Mouse (Mus musculus): ENCODE measurements around the gene Abt1.

Abt1 gene

DNA sequence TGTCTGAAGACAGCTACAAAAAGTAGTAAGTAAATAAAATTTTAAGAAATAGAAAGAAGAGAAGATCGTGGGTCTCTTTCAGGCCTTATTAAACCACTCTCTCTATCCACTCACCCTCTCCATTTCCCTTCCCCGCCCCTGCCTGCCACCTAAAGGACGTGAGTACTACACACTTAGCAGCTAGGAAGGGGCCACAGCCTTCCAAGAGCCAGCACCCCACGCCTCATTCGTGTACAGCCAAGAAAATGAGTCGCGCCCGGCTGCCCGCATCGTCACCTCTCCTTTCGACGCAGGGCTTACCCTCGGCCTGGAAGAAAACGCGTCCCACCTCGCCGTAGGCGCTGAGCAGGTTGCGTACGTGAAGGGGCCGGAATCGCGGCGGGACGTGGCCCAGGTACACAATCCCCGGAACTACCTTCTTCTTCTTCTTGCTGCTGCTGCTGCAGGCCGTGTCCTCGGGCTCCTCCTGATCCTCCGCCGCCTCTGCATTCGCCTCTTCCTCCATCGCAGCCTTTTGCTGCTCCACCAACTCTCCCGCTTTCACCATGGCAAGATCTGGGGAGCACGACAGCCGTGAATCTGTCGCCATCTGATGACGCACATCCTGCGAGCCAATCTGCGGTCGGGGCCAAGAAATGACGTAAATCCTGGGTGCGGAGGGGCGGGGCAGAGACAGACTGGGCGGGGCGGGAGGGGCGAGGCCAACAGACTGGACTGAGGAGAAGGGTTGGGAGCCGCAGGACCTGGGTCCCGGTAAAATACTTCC lies at the start of gene Abt1:
TSS of gene Abt1 (minus strand) at position 581 of the 766 bp plus-strand sequence.
- peak; percentile 96 for DNase-seq

DNA sequence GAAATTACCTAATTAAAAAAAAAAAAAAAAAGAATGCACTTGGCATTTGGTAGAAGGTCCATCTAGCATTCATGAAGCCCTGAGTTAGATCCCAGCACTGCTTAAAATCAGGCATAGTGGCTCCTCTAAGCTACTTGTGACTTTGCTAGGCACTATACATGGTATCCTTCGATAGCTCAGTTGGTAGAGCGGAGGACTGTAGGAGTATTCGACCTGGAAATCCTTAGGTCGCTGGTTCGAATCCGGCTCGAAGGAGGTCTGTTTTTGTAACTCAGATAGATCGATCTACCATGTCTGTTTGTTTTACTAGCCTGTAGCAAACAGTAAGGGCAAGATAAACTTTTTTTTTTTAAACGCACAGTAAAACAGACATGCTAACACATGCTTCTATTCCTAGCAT lies 43.2 kb upstream of the Abt1 start:
- peak; percentile 84 for DNase-seq

DNA sequence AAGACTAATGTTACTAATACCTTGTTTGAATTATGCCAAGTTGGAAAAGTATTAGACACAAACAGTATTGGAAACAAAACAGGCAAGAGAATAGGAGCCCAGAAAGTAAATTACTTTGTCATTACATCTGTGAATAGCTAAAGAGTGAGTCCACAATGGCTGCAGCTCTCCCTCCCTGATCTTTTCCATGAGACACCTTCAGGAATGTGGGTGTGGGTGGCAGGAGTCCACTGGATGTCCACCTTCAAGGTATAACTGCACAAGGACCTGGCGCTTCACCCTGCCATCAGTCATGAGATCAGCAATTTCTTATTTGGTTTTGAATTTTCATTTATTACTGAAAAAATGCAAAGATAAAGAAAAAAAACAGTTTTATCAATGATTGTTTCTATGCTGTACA lies 42.6 kb upstream of the Abt1 start:
- no peak for DNase-seq

DNA sequence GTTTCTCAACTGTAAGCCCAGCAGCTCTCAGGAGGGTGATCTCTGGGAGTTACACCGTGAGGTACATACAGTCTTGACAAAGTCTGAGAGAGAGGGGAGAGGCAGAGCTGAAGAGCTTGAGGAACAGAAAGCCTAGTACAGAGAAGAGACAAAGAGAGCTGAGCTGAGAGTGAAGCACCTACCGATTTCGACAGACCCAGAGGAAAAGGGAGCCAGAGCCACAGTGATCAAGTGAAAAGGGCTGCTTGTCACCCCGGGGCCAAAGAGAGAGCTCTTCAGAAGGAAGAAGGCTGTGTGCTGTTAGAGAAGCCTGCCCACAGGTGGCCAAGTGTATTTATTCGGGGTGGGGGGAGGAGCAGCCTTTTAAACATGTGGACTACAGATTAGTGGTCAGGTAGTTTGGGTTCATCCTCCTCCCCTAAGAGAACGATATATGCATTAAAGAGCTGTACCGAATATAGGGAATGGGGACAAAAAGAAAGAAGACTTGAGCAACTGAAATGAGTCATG lies 42.0 kb upstream of the Abt1 start, which contains the start of gene Btn1a1:
TSS of gene Btn1a1 (minus strand) at position 302 of the 510 bp plus-strand sequence.
- DNase-seq, result peak; percentile 59

DNA sequence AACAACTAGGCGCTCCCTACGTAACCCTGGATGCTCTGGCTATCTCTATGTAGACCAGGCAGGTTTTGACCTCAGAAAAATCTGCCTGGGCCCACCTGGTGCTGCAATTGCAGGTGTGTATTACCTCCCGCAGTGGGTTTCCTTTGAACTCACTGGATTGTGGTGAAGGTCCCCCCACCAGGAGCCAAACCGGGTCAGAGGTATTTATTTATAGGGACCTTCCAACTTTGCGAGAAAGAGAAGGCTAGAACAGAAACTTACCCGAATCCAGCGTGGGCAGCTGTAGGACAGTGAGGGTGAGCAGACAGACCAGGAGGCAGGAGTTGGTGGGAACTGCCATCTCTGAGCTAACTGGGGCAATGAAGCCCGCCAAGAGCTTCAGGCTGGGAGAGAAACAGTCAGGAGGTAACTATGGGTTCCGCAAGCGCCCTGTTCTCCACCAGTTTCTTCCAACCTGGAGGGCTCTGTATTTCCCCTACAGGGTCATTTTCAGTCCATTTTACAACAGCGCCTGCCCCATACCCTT lies 41.2 kb upstream of the Abt1 start:
- DNase-seq, result peak; percentile 43

DNA sequence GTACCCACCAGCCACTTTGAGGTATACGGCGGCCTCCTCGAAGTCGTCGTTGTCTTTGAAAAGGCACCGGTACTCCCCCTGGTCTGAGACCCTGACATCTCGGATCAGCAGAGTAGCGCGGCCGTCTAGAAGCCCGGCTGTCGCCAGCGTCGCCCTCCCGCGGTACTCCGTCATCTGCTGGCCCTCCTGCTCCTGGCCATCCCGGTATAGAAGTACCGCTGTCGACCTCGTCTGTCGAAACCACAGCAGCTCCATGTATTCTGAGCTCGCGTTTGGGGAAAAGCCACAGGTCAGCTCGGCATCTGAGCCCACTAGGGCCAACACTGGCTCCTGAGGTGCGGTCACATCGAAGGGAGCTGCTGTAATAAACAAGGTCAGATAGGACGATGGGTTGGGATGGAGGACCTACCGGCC lies 40.6 kb upstream of the Abt1 start:
- DNase-seq, result peak; percentile 66

DNA sequence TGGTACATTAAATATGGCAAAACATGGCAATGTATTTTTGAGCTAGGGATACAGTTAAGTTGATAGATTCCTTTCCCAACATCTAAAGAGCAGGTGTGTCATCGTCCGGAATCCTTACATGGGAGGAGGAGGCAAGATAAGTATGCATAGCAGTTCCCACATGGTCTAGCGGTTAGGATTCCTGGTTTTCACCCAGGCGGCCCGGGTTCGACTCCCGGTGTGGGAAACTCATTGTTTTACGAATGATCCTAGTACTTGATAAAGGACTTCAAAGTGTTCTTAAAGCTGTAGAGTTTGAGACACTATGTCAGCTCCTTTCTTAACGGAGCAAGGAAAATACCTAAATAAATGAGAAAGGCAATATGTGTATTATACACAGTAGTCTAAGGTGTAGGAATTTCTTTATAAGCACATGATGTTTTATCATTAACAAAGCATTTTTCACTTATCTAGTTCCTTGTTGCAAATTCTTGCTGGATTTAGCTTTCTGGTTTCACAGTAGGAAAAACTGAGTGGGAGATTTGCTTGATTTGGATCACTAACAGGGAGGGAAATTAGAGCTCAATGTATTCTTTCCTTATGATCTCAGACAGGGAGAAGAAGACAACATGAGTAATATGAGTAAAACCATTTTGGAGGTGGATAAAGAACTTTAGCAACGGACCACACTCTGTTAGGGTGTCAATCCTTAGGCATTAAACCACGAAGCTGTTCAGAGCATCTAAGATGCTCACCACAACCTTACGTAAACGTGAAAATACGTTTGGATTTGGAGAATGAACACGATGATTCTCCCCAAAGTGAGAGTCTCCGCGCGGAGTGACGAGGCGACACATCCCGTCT lies 39.9 kb upstream of the Abt1 start:
- DNase-seq, result peak; percentile 86

DNA sequence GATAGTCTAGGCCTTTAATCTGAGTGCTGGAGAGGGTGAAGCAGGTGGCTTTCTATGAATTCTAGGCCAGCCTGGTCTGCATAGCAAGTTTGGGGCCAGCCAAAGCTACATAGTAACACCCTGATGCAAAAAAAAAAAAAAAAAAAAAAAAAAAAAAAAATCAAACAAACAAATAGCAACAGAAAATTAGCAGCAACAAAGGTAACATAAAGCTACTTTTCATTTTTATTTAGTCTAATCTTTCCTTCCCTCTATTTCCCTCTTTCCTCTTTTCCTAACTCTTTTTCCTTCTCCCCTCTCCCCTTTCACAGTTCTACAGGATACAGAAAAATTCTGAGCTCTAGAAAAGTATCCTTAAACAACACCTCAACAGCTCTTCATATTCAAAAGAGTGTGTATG lies 39.0 kb upstream of the Abt1 start:
- DNase-seq, result no peak

DNA sequence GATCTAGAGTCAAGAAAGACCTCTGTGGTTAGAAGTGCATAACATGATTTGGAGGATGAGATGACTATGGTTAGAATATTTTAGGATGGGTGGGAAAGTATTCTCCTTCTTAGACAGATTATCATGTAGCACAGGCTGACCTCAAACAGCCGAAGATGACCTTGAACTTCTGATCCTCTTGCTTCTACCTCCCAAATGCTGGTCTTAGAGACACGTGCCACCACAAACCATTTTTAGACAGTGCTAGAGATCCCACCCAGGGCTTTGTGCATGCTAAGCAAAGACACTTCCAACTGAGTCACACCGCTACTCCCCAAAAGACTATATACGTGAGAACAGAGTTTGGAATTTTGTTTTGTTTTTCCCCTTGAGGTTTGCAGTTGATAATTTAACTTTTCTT lies 38.4 kb upstream of the Abt1 start:
- no peak for DNase-seq

DNA sequence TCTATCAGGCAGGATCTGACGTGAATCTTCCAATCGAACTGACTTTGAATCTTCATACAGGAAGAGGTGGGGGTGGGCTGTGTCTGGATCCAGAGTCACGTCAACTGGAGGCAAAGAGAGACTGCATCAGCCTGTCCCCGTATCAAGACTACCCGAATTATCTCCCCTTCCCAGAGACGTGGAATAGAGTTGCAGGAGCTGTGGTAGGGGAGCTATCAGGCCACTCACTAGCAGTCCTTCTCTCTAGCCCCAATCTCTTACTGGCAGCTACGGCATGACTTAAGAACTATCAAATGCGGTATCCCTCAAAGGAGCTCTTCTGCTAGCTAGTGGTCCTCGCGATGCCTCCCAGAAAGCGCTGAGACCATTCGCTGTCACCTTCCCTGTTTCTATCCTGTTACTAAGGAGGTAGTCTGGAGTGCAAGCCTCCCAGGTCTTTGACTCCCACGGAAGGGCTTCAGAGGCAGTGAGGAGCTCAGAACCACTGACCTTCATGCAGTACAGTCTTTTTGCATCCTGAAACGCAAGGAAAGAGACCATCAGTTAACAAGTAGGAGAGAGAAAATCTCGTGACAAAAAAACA lies 35.7 kb upstream of the Abt1 start:
- no peak for DNase-seq

DNA sequence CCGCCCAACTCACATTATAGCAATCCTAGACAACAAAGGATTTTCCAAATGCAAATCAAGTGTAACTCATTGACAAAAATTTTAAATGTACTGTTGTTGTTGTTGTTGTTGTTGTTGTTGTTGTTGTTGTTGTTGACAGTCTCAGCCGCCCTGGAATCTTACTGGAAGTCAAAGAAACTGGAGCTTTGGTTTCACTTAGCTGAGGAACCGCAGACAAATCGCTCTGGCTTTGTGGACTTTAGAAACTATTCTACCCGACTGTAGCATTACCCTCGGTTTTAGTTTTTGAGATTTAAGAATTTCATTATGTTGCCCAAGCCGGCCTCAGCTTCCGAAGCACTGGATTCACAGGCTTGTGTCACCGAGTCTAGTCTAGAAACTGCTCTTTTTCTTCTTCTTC lies 30.3 kb upstream of the Abt1 start:
- no peak for DNase-seq

DNA sequence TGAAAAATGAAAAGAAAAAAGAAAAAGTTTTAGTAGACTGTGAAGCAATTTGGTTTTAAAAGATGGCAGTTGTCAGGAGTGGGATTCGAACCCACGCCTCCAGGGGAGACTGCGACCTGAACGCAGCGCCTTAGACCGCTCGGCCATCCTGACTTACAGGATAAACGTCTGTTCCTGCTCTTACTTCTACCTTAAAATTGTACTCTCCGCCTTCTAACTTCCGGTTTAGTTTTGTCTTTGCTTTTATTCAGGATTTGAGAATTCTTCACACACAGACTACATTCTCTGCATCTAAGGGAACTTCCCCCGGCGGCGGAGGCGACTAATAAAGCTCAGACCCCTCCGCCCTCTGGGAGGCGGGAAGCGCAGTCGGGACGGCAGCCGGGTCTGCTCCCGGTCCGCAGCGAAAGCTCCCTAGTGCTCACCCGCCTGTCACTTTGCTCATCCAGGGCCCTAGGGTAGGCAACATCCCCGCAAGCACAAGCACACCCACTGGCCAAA lies 29.7 kb upstream of the Abt1 start:
- DNase-seq, result peak; percentile 87

DNA sequence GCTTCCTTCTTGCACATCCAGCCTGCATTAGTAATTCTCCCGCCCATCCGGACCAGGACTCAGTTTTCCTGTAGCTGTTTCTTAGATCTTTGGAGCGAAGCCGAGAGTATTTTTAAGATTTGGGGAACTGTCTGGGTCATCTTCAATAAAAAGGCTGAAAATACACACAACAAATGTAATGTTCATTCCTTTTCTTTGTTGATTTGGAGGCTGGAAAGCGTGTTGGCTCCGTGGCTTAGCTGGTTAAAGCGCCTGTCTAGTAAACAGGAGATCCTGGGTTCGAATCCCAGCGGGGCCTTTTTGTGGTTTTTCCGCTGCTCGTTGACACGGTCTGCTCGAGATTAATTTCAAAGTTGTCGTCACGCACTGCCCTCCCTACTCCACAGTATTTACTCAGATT lies 26.7 kb upstream of the Abt1 start:
- peak; percentile 93 for DNase-seq

DNA sequence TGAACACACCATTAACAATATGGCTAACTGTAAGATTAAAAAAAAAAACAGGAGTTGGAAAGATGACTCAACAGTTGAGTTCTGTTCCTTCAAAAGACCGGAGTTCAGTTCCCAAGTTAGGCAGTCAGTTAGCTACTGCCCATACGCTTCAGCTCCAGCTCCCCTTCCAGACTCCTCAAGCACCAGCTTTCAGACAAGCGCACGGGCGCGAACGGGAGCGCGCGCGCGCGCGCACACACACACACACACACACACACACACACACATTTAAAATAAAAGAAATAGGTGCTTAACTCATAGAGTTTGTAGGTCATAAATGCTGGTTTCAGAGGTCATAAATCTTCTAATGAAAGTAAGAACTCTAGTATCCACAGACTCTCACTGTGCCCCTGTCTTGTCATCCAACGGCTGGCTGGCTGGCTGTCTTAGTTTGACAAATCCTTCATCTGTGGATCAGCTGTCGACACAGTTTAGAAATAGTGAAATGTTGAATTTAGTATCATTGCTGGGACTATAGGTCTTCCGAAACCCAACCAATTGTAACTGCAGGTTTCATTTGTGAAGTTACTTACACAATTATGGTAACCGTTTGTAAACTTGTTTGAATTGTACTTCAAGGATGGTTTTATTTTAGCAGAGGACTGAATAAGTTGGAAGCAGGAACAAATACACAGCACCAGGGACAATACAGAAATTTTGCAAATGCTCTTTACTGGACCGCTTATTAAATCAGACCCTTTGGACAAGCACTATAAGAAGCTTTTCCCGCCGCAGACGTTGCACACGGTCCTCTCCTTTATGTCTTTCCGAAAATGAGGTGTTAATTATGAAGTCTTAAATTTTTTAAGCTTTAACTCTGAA lies 25.8 kb upstream of the Abt1 start:
- peak; percentile 89 for DNase-seq

DNA sequence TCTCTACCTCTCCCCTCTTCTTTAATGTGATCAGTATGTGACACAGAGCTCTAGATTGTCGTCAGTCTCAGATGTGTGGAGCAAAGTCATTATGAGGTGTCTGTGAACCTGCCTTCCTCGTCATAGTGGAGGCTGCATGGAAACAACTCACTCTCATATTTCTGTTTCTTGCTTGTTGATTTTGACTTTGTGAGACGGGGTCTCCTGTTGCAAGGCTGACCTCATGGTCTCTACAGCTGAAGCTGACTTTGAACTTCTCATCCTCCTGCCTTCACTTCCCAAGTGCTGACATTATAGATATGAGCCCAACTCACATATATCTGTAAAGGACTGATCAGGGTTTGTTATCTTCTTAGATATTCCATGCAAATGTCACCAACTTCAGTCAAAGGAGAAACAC lies 25.1 kb upstream of the Abt1 start:
- DNase-seq, result no peak

DNA sequence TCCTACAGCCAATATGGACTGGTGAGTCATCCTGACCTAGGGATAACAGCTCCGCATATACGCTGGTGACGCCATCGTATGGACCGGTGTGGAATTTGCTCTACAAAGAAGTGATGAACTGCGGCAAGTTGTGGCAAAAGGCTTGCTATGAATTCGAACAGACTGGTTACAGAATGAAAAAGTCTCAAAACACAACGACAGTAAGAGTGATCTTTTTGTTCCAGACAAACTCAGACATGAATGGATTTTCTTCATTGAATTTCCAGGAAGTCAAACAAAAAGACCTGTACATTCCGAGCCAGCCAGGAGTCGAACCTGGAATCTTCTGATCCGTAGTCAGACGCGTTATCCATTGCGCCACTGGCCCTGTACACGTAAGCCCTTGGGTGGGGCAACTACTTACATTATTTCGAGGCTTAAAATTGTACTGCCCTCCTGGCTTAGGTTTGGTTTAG lies 22.9 kb upstream of the Abt1 start:
- DNase-seq, result peak; percentile 89

DNA sequence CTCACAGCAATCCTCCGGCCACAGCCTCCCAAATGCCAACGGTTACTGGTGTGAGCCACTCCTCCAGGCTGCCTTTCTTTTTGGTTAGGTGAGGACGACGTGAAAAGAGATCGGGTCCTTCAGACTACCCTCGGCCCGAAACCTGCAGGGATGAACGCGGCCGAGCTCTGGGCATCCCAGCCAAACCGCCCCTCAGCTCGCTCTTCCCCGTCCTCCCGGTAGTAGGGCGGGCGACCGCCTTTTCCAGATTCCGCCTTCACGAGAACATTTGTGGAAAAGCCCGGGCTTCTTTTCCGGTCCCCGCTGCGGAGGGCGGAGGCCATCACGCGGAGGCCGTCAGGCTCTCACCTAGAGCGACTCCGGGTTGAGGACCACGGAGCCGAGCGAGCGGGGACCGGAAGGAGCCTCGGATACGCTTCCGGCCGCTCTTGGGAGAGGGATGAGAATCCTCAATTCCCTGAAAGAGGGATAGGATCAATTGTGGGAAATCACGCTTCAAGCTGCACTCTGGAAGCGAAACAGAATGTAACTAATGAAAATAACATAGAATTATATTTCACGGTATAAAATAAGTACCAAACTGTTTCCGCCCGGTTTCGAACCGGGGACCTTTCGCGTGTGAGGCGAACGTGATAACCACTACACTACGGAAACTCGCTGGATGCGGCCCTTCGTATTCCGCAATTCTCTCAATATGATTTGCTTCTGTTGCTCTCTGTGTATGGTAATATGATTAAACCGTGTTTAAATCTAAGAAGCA lies 22.1 kb upstream of the Abt1 start:
- DNase-seq, result peak; percentile 96

DNA sequence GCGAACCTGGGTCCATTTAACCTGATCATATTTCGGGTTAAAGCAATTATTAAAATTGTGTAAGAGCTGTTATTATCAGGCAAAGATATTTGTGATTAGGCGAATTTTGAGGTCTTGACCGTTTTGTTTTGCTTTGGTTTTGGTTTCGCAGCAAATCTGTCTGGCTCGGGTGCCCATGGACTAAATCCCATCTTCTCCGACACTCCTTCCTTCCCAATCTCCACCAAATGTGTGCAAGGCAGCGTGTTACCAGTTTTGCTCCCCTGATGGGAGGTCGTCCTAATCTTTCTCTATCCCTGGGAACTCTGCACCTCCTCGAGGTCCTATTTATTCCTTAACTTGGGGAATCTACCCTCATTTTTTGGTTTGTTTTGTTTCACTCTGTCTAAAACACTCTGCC lies 21.5 kb upstream of the Abt1 start:
- no peak for DNase-seq

DNA sequence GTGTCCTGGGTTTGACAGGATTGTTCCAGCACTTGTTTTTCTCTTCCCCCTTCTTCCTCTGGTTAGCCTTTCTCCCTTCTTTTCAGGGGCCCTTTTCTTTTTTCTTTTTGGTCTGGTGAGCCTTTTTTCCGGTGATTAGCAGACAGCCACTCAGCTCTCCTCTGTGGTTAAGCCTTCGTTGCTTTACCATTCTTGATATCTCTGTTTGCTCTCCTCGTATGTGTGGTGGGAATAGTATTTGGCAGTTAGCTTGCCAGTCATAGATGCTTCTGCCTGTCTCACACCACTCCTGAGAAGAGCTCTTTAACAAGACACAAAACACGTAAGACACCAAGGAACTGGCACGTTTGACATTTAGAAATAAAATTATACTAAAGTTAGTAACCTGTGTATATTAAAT lies 20.8 kb upstream of the Abt1 start:
- no peak for DNase-seq

DNA sequence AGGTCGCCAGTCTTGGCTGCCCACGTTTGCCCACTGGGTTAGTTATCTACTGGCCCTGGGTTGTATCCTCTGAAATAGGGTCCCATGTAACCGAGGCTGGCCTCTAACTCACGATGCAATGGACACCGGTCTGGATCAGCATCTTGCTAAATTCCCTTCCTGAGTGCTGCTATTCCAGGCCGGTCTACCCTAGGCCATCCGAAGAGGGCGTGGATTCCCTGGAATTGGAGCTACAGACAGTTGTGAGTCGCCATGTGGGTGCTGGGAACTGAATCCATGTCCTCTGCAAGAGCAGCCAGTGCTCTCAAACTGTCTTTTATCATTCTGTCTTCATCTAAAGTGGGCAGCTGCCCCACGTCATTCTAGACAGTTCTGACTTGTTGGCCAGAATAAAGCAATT lies 16.2 kb upstream of the Abt1 start:
- DNase-seq, result no peak

DNA sequence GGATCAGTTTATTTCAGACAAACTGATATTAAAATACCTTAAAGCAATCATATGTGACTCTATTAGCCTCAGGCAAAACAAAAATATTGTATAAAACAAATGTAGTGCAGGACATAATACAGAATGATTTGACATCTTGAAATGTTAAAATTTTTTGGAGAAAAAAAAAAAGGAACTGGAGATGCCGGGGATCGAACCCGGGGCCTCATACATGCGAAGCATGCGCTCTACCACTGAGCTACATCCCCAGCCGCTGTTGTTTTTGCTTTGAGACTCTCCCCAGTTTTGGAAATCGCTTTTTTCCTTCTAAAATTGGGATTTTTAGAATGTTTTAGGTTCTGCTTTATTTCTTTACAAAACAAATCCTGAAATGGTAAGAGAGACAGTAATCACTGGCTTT lies 14.9 kb upstream of the Abt1 start:
- peak; percentile 73 for DNase-seq

All from embryo, embryonic 11 days (tissue).